Mouse (Mus musculus) forebrain, embryonic 14.5 days (tissue): ENCODE results near the gene Crebrf. TPM values are rescaled to one million over a fixed set of nuclear protein-coding genes. Genes with fewer than 3 reads are reported as not detected.

Experiments used
- ATAC-seq: fragments of 200-750 bp; cut with Nextera tagmentation; 2 replicates; pipeline ENCODE4 v1.8.0; 2017; ENCODE audit warnings: mild to moderate bottlenecking, moderate library complexity
- DNase-seq: peaks from one replicate; pipeline ENCODE4 v3.0.0-alpha.2; 2015; ENCODE audit warnings: low spot score
- H3K27ac ChIP-seq: fragments of 300-500 bp; sonication (generic); 2 replicates; pipeline ENCODE4 v1.5.1; 2014; ENCODE audit warnings: low read depth, mild to moderate bottlenecking, control low read depth, low read length, moderate library complexity
- H3K27me3 ChIP-seq: fragments of 300-500 bp; sonication (generic); replicated peaks from 2 replicates; pipeline ENCODE4 v1.6.1; 2014; ENCODE audit warnings: low read length, control low read depth, mixed read lengths; ENCODE audit not compliant: control insufficient read depth, insufficient read depth
- H3K36me3 ChIP-seq: fragments of 300-500 bp; sonication (generic); 2 replicates; pipeline ENCODE4 v1.6.1; 2014; ENCODE audit warnings: low read length, control low read depth; ENCODE audit not compliant: control insufficient read depth, insufficient read depth
- H3K4me1 ChIP-seq: fragments of 300-500 bp; sonication (generic); 2 replicates; pipeline ENCODE4 v1.6.1; 2014; ENCODE audit warnings: antibody characterized with exemption, low read length, control low read depth; ENCODE audit not compliant: control insufficient read depth, insufficient read depth
- H3K4me2 ChIP-seq: fragments of 300-500 bp; sonication (generic); 2 replicates; pipeline ENCODE4 v1.6.1; 2014; ENCODE audit warnings: mild to moderate bottlenecking, control low read depth, low read length
- H3K4me3 ChIP-seq: fragments of 300-500 bp; sonication (generic); 2 replicates; pipeline ENCODE4 v1.5.1; 2014; ENCODE audit warnings: low read depth, low read length, control low read depth
- H3K9ac ChIP-seq: fragments of 300-500 bp; sonication (generic); 2 replicates; pipeline ENCODE4 v1.6.1; 2014; ENCODE audit warnings: mild to moderate bottlenecking, low read length, control low read depth, moderate library complexity
- H3K9me3 ChIP-seq: fragments of 300-500 bp; sonication (generic); replicated peaks from 2 replicates; pipeline ENCODE4 v1.6.1; 2016; ENCODE audit warnings: low read length, control low read depth, mixed read lengths; ENCODE audit not compliant: control insufficient read depth
- WGBS: fragments of 180-500 bp; shearing (Covaris S2); extraction: QIAGEN DNeasy Blood & Tissue Kit; methylation state at CpG from one replicate; pipeline ENCODE4 v1.1.7; 2014; 5-methylcytosine and 5-hydroxymethylcytosine counted together
- polyA plus RNA-seq: library from polyadenylated mRNA; unstranded; fragments of >200 nt; fragmentation: Nextera tagmentation; extraction: Ambion mirVana; gene quantifications from 2 replicates; pipeline ENCODE4 v1.2.1, GENCODE M21; 2014

Gene Crebrf
- polyA plus RNA-seq, 1 experiment from 2014 or later: 10.0 TPM

DNA sequence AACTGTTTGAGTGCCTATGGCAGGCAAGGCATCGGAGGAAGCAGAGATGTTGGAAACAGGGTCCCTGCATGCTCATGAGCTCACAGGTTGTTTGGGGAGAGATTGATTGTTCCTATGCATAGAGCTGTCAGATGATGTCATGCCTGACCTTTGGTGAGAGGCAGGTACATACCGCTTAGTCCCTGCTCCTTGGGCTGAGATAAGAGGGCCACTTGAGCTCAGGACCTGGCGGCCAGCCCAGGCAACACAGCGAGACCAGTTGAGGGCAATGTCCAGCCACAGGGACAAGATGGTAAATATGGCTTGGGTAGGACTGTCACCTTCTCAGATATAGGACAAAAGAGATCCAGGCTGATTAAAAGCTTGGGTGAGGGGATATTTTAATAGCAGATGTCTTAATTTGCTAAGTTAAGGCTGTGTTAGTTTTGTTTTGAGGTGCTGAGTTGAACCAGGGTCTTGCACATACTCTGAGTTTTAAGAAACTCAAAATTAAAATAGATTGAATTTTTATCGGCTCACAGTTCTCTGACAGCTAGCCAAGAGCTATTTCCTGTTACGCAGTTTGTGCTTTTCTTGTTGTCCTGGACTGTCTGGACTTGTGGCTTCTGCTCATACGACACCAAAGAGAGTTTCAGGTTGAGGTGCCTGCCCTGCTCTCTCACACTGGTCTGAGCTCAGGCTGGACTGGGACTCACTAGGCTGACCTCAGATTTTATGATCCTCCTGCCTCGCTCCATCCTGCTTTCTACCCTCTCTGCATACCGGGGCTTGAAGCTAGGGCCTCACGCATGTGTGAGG is 15.4 kb upstream of the Crebrf start:
- peaks cover 57% of the 10 kb centered on the region for H3K36me3 ChIP-seq
- DNase-seq: no peak
- H3K4me3 ChIP-seq: no peak overlapping the region
- 92% methylated on average over 10 of the region's 10 CpGs for WGBS
- no peaks in the 10 kb centered on the region for H3K9me3 ChIP-seq
- H3K27me3 ChIP-seq: no peaks in the 10 kb centered on the region
- no peak for ATAC-seq
- H3K9ac ChIP-seq: no peak overlapping the region
- H3K4me1 ChIP-seq: no peaks in the 10 kb centered on the region
- H3K27ac ChIP-seq: no peak overlapping the region
- no peak overlapping the region for H3K4me2 ChIP-seq

DNA sequence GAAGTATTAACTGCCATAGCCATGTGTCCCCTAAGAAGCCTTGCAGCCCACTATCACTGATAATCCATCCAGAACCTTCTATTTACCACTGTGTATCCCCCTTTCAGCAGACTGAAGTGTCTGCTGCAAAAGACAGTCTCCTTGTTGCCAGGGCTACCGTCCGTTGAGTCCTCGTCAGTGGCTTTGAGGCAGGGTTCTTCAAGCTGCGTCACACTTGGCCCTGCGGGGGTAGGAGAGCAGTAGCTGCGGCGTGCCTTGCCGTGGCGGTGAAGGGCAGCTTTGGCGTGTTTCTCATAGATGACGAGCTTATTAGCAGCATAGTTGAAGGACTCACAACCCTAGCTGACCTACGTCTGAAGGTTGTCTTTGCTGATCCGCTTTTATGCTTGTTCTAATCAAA is 13.9 kb upstream of the Crebrf start:
- no peaks in the 10 kb centered on the region for H3K27me3 ChIP-seq
- no peaks in the 10 kb centered on the region for H3K9me3 ChIP-seq
- H3K9ac ChIP-seq: no peak overlapping the region
- DNase-seq: no peak
- H3K4me2 ChIP-seq: no peak overlapping the region
- H3K36me3 ChIP-seq: peaks cover 45% of the 10 kb centered on the region
- ATAC-seq: no peak
- no peaks in the 10 kb centered on the region for H3K4me1 ChIP-seq
- WGBS: 81% methylated on average over 13 of the region's 13 CpGs
- H3K4me3 ChIP-seq: no peak overlapping the region
- no peak overlapping the region for H3K27ac ChIP-seq

DNA sequence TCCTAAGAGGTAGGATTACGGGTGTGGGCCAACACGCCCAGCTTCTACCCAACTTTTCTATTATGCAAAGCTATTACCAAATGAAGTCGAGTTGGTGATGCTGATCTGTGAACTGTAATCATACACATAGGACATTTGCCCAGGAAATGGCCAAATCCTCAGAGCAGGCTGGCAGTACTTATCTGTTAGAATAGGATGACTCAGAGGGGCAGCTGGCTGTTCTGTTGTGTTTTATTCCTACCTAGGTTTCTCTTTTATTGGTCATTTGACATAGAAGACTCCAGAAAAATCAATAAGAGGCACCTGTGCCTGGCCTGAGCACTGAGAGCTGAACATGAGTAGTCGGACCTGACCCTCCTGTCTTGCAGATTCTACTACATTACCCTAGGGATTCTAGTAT is 12.8 kb upstream of the Crebrf start:
- H3K9ac ChIP-seq: no peak overlapping the region
- no peak overlapping the region for H3K27ac ChIP-seq
- ATAC-seq (no peak), DNase-seq (no peak)
- no peak overlapping the region for H3K4me3 ChIP-seq
- H3K27me3 ChIP-seq: no peaks in the 10 kb centered on the region
- 88% methylated on average over 4 of the region's 4 CpGs for WGBS
- H3K4me2 ChIP-seq: no peak overlapping the region
- no peaks in the 10 kb centered on the region for H3K9me3 ChIP-seq
- H3K4me1 ChIP-seq: no peaks in the 10 kb centered on the region
- H3K36me3 ChIP-seq: peaks cover 40% of the 10 kb centered on the region

DNA sequence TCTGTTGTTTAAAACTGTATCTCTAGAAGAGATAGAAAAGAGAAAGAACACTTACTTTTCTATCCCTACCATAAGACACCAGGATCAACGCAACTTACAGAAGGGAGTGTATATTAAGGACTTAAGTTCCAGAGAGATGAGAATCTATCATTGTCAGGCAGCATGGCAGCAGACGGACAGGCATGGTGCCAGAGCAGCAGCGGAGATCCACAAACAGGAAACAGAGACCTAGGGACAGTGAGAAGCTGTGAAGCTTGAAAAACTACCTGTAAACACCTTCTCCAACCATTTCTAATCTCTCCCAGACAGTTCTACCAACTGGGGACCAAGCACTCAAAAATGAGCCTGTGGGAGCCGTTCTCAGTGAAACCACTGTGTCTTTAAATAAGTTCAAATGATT is 11.8 kb upstream of the Crebrf start:
- no peaks in the 10 kb centered on the region for H3K4me1 ChIP-seq
- 90% methylated on average over 4 of the region's 4 CpGs for WGBS
- no peak overlapping the region for H3K4me3 ChIP-seq
- no peaks in the 10 kb centered on the region for H3K27me3 ChIP-seq
- peaks cover 30% of the 10 kb centered on the region for H3K36me3 ChIP-seq
- no peak overlapping the region for H3K27ac ChIP-seq
- no peaks in the 10 kb centered on the region for H3K9me3 ChIP-seq
- no peak for ATAC-seq
- no peak overlapping the region for H3K4me2 ChIP-seq
- H3K9ac ChIP-seq: no peak overlapping the region
- no peak for DNase-seq

DNA sequence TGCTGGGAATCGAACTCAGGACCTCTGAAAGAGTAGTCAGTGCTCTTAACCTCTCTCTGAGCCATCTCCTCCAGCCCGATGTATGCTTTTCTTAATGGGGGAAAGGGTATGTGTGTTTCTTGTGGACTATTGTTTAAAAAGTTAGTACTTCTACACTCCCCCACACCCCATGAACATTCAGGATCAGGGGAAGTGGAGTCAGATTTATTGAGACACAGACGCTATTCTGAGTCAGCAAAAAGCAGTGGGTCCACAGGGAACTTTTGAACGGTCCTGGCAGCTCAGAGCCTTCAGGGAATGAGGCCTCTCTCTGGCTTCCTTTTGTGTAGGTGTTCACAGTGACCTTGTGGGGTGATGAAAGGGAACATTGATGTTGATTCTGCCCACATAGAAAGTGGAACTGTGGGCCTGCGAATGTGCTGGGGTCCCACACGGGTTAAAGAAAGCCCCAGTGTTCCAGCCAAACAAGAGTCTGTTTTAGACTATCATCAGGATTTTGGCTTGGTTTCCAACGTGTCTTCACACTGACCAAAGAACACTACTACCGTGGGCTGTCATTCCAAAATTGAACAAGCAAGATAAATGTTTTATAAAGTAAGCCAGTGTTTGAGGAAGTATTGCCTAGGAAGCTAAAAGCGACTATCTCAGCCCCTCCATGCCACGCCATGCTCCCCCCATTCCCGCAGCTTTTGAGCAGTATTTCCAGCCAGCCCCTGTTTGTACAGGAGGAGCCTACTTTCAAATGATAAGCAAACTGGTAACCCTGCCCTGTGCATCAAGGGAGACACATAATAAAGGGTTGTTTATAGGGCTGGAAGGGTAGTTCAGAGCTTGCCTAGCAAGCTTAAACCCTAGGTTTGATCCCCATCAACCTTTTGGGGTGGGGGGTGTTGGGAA is 9.7 kb upstream of the Crebrf start:
- Histone ChIP-seq H3K4me1 (no peaks in the 10 kb centered on the region; the same call in 1 of the 2 replicates), H3K27me3 (no peaks in the 10 kb centered on the region), H3K9ac (no peak overlapping the region), H3K36me3 (peaks cover 11% of the 10 kb centered on the region), H3K9me3 (no peaks in the 10 kb centered on the region), H3K4me3 (no peak overlapping the region), H3K4me2 (no peak overlapping the region), H3K27ac (no peak overlapping the region)
- no peak for DNase-seq
- 75% methylated on average over 11 of the region's 11 CpGs for WGBS
- ATAC-seq: no peak

DNA sequence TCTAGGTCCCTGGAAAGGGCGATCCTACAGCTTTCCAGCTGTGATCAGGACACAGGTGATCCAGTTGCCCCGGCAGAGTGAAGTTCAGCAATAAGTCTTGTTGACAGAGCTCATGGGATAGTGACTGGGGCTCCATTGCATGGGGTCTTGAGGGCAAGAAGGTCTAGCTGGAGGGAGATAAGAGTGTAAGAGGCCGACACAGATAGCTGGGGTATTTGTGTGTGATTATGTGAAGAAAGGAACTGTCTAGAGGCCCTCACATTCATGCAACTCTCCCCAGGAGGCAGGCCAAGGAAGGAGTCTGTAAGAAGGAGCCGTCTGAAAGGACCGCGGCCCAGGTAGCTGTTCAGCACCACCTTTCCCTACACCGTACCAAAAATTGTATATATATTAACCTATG is 8.4 kb upstream of the Crebrf start:
- DNase-seq: no peak
- peaks cover 3% of the 10 kb centered on the region; the same call in 1 of the 2 replicates for H3K36me3 ChIP-seq
- H3K4me3 ChIP-seq: no peak overlapping the region
- H3K4me1 ChIP-seq: no peaks in the 10 kb centered on the region; the same call in 1 of the 2 replicates
- no peak overlapping the region for H3K4me2 ChIP-seq
- no peaks in the 10 kb centered on the region for H3K9me3 ChIP-seq
- no peaks in the 10 kb centered on the region for H3K27me3 ChIP-seq
- ATAC-seq: no peak
- H3K27ac ChIP-seq: no peak overlapping the region
- no peak overlapping the region for H3K9ac ChIP-seq
- 74% methylated on average over 7 of the region's 7 CpGs for WGBS

DNA sequence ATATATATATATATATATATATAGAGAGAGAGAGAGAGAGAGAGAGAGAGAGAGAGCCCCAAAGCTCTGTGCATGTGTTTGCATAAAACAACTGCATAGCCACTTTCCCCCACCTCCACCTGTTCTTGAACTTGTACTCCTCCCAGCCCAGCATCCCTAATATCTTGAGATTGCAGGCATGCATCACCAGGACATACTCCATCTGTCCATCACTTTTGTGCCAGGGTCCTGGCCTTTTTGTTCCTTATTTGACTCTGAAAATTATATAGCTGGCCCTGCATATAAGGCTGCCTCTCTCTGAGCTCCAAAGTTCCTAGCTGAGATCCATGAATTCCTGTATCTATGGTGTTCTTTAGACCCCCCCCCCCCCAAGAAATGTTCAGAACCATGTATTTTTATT is 7.0 kb upstream of the Crebrf start:
- no peaks in the 10 kb centered on the region; the same call in 1 of the 2 replicates for H3K36me3 ChIP-seq
- no peak overlapping the region for H3K4me2 ChIP-seq
- H3K27ac ChIP-seq: no peak overlapping the region
- no peaks in the 10 kb centered on the region for H3K9me3 ChIP-seq
- no peak for DNase-seq
- H3K9ac ChIP-seq: no peak overlapping the region
- no peaks in the 10 kb centered on the region for H3K27me3 ChIP-seq
- no peak overlapping the region for H3K4me3 ChIP-seq
- ATAC-seq: no peak
- no peaks in the 10 kb centered on the region; the same call in 1 of the 2 replicates for H3K4me1 ChIP-seq

DNA sequence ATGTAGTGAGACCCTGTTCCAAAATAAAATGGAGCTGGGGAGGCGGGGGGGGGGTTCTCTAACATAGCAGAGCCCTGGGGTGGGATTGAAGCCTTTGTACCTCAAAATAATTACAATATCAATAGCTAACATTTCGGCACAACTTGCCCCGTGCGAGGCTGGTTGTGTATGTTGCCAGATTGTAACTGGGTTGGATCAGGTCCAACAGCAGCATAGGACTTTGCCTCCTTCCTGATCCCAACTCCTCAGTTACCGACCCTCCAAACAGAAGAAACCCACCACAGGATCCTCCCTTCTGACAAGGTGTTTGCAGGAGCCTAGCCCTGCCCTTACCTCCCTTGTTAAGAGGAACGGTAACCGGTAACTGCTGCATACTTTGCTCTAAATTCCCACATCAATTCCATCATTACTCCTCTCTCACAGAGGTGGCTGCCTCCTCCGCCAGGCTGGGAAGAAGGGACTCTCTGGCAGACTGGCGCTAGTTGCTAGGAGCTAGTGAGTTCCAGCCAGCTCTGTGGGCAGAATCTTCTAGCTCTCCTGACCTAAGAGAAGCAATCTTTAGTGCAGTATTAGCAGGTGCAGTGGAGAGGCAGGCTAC is 6.4 kb upstream of the Crebrf start:
- no peaks in the 10 kb centered on the region for H3K27me3 ChIP-seq
- 35% methylated on average over 9 of the region's 9 CpGs for WGBS
- no peak overlapping the region for H3K4me3 ChIP-seq
- no peak overlapping the region for H3K27ac ChIP-seq
- no peak overlapping the region for H3K9ac ChIP-seq
- H3K9me3 ChIP-seq: no peaks in the 10 kb centered on the region
- DNase-seq (peak; percentile 33), ATAC-seq (no peak)
- no peaks in the 10 kb centered on the region for H3K36me3 ChIP-seq
- H3K4me1 ChIP-seq: no peaks in the 10 kb centered on the region; the same call in 1 of the 2 replicates
- H3K4me2 ChIP-seq: no peak overlapping the region
